In the genomic region with DNA sequence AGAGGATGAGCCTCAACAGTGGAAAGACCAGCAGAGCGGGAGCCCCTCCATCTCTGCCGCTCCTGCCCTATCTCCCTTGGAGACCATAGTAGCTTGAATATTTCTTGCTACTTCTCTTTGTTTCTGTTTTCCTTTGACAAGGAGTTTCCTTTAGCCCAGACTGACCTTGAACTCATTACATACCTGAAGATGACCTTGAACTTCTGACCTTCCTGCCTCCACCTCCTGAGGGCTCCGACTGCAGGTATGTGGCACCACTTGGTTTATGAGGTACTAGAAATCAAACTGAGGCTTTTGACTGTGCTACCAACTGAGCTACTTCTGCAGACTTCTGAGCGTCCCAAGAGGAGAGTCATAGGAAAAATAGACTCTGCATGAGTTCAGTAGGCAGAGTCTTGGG, we compare ENCODE assay signal across 29 mouse cellular contexts. TPM values are rescaled to one million over a fixed set of nuclear protein-coding genes. Genes with fewer than 3 reads are reported as not detected.
DNase-seq lines count a peak whose midpoint lies in the region; ATAC-seq and TF ChIP-seq lines count a peak whose summit lies in the region.
"Had no signal": no experiment of that assay in that cellular context is flagged by ENCODE, and none has a peak within 500 bp of the region (broad histone marks: within the 10 kb centered on the region; RNA-seq: fewer than 3 reads in every experiment).

No protein-coding gene starts in this region.

- H3K4me2 ChIP-seq in lung, embryonic 14.5 days = no peak overlapping the region
- no peak overlapping the region for H3K4me2 ChIP-seq in kidney, embryonic 15.5 days
- H3K4me2 ChIP-seq: embryonic facial prominence, embryonic 12.5 days; embryonic facial prominence, embryonic 15.5 days; heart, embryonic 13.5 days; hindbrain, embryonic 14.5 days had no signal

- no peak for ATAC-seq in lung, embryonic 14.5 days (ENCODE audit: insufficient read depth)
- no peak for ATAC-seq in kidney, embryonic 15.5 days (replicated peaks; ENCODE audit: low FRiP score)
- ATAC-seq: CD4-positive, CD25-positive, alpha-beta regulatory T cell, adult 4 months; forebrain, embryonic 14.5 days; forebrain, postnatal 0 days; hindbrain, postnatal 0 days had no signal

- no peak overlapping the region for H3K4me3 ChIP-seq in lung, embryonic 14.5 days (ENCODE audit: low read depth, low read length)
- no peak overlapping the region for H3K4me3 ChIP-seq in testis, adult 2 months (ENCODE audit: control insufficient read depth, low read depth, low read length)
- H3K4me3 ChIP-seq in ES-E14 (ENCODE audit: insufficient read depth in 1 of 2, low read depth in 1 of 2, low read length in 2 of 2, poor library complexity in 1 of 2, severe bottlenecking in 1 of 2) = no peak overlapping the region
- no peak overlapping the region for H3K4me3 ChIP-seq in limb, embryonic 10.5 days
- H3K4me3 ChIP-seq in kidney, embryonic 15.5 days (replicated peaks) = no peak overlapping the region
- H3K4me3 ChIP-seq: embryonic facial prominence, embryonic 12.5 days; embryonic facial prominence, embryonic 15.5 days; gastrocnemius, adult 2 months; heart, embryonic 13.5 days had no signal

- peaks cover 4% of the 10 kb centered on the region; the same call in 1 of the 2 replicates for H3K4me1 ChIP-seq in lung, embryonic 14.5 days (ENCODE audit: insufficient read depth)
- no peaks in the 10 kb centered on the region for H3K4me1 ChIP-seq in testis, adult 2 months (ENCODE audit: control insufficient read depth, insufficient read depth, low read length)
- H3K4me1 ChIP-seq in ES-E14 (ENCODE audit: control insufficient read depth in 2 of 2, insufficient read depth in 2 of 2, low read length in 2 of 2, poor library complexity in 1 of 2) = peaks cover 3 to 13% of the 10 kb centered on the region in 2 experiments; a peak in 3 of 4 replicates
- peaks cover 21% of the 10 kb centered on the region for H3K4me1 ChIP-seq in limb, embryonic 10.5 days
- peaks cover 7% of the 10 kb centered on the region; the same call in 1 of the 2 replicates for H3K4me1 ChIP-seq in kidney, embryonic 15.5 days
- H3K4me1 ChIP-seq: embryonic facial prominence, embryonic 12.5 days; embryonic facial prominence, embryonic 15.5 days had no signal

- H3K27ac ChIP-seq in lung, embryonic 14.5 days (ENCODE audit: low read depth) = 0 out of 2 replicates have a peak overlapping the region, but pooled peaks have one; percentile 6
- peak overlapping the region; percentile 32; the same call in 1 of the 2 replicates for H3K27ac ChIP-seq in testis, adult 2 months (ENCODE audit: control insufficient read depth, insufficient read depth, low read depth, low read length)
- peak overlapping the region; percentile 56; the same call in 1 of the 2 replicates for H3K27ac ChIP-seq in ES-E14 (ENCODE audit: insufficient read depth, low read depth, low read length, poor library complexity, severe bottlenecking)
- H3K27ac ChIP-seq in limb, embryonic 10.5 days = peak overlapping the region; percentile 50; the same call in 1 of the 2 replicates
- H3K27ac ChIP-seq in kidney, embryonic 15.5 days = no peak overlapping the region
- H3K27ac ChIP-seq: embryonic facial prominence, embryonic 12.5 days; embryonic facial prominence, embryonic 15.5 days; gastrocnemius, adult 2 months; heart, embryonic 13.5 days; hindbrain, embryonic 14.5 days; hindbrain, postnatal 0 days had no signal

- DNase-seq in lung, embryonic 14.5 days = no peak
- no peak for DNase-seq in lung, postnatal 36 days
- DNase-seq in testis, postnatal 14 days (ENCODE audit: low spot score) = no peak
- peak; percentile 35 for DNase-seq in ES-E14 (ENCODE audit: low read depth, low spot score)
- no peak for DNase-seq in limb, embryonic 10.5 days (ENCODE audit: low spot score)
- DNase-seq in thymus, adult 18-20 months = no peak
- DNase-seq: adrenal gland, postnatal 10 days; adrenal gland, postnatal 36 days; cerebellum, adult 11 months; cerebellum, adult 2 months; cerebellum, adult 9-11 months; cerebellum, postnatal 25 days; forebrain, postnatal 0 days; gastrocnemius, adult 2 months; gastrocnemius, postnatal 14 days; heart, adult 11 months; heart, postnatal 14 days; heart, postnatal 4 days had no signal

- in situ Hi-C loops in ES-E14 (cut with MboI; ENCODE audit: low sequenced_read_pairs in 2 of 2, unreplicated experiment in 2 of 2) = no loop called here

- TF ChIP-seq CTCF in lung, embryonic 14.5 days (IDR thresholded peaks at IDR 0.05; ENCODE audit: low read depth) = no peak
- no peak for TF ChIP-seq CTCF in testis, adult 2 months (IDR thresholded peaks at IDR 0.05; ENCODE audit: control insufficient read depth, insufficient read depth, insufficient replicate concordance, low read depth, low read length)

- H3K9ac ChIP-seq in lung, embryonic 14.5 days = no peak overlapping the region
- H3K9ac ChIP-seq in ES-E14 (ENCODE audit: insufficient read depth, low read depth, low read length, poor library complexity, severe bottlenecking) = no peak overlapping the region
- H3K9ac ChIP-seq in kidney, embryonic 15.5 days = no peak overlapping the region
- H3K9ac ChIP-seq: embryonic facial prominence, embryonic 12.5 days; embryonic facial prominence, embryonic 15.5 days; forebrain, postnatal 0 days; heart, embryonic 13.5 days; hindbrain, embryonic 14.5 days had no signal

- H3K9me3 ChIP-seq in lung, embryonic 14.5 days (ENCODE audit: low read depth, low read length) = no peaks in the 10 kb centered on the region
- H3K9me3 ChIP-seq in ES-E14 (ENCODE audit: control insufficient read depth, insufficient read depth, low read depth, low read length) = no peaks in the 10 kb centered on the region
- H3K9me3 ChIP-seq in limb, embryonic 10.5 days (replicated peaks) = no peaks in the 10 kb centered on the region
- H3K9me3 ChIP-seq in kidney, embryonic 15.5 days (replicated peaks) = no peaks in the 10 kb centered on the region
- H3K9me3 ChIP-seq: embryonic facial prominence, embryonic 12.5 days; embryonic facial prominence, embryonic 15.5 days; heart, embryonic 13.5 days had no signal

- no peaks in the 10 kb centered on the region for H3K27me3 ChIP-seq in lung, embryonic 14.5 days (ENCODE audit: insufficient read depth, low read length)
- H3K27me3 ChIP-seq in testis, adult 2 months (ENCODE audit: control insufficient read depth, insufficient read depth, low read length) = no peaks in the 10 kb centered on the region
- H3K27me3 ChIP-seq in limb, embryonic 10.5 days (ENCODE audit: low read depth, poor library complexity, severe bottlenecking) = no peaks in the 10 kb centered on the region
- no peaks in the 10 kb centered on the region for H3K27me3 ChIP-seq in kidney, embryonic 15.5 days
- H3K27me3 ChIP-seq: embryonic facial prominence, embryonic 12.5 days; embryonic facial prominence, embryonic 15.5 days; heart, embryonic 13.5 days had no signal

- no peak for TF ChIP-seq POLR2A in testis, adult 2 months (IDR thresholded peaks at IDR 0.05; ENCODE audit: control insufficient read depth, low read depth, low read length)

- H3K36me3 ChIP-seq in lung, embryonic 14.5 days (ENCODE audit: insufficient read depth) = no peaks in the 10 kb centered on the region
- no peaks in the 10 kb centered on the region for H3K36me3 ChIP-seq in testis, adult 2 months (ENCODE audit: control insufficient read depth, insufficient read depth, low read length)
- no peaks in the 10 kb centered on the region for H3K36me3 ChIP-seq in ES-E14 (ENCODE audit: control insufficient read depth, insufficient read depth, low read length, poor library complexity, severe bottlenecking)
- no peaks in the 10 kb centered on the region for H3K36me3 ChIP-seq in limb, embryonic 10.5 days
- H3K36me3 ChIP-seq in kidney, embryonic 15.5 days = no peaks in the 10 kb centered on the region
- H3K36me3 ChIP-seq: embryonic facial prominence, embryonic 12.5 days; embryonic facial prominence, embryonic 15.5 days; heart, embryonic 13.5 days had no signal

- 82% methylated on average over 4 of the region's 4 CpGs for WGBS in lung, embryonic 14.5 days
- 64% methylated on average over 4 of the region's 4 CpGs for WGBS in limb, embryonic 10.5 days
- WGBS in kidney, embryonic 15.5 days = 69% methylated on average over 4 of the region's 4 CpGs

TF ChIP-seq in ES-E14, 5 proteins besides CTCF, POLR2A, EP300 and RAD21:
- TF ChIP-seq HCFC1 (IDR thresholded peaks at IDR 0.05; ENCODE audit: borderline replicate concordance, insufficient read depth, low read length) (no peak), MAFK (IDR thresholded peaks at IDR 0.05; ENCODE audit: insufficient read depth, low read depth, low read length) (no peak), CHD2 (IDR thresholded peaks at IDR 0.05; ENCODE audit: low read depth, low read length) (peak; percentile 35; the same call in 1 of the 2 replicates)

RNA-seq across cellular contexts. Expression of gene Cald1, which starts 38.8 kb away (rescaled TPM):
- polyA plus RNA-seq in lung, embryonic 14.5 days (2014; fragmentation: Nextera tagmentation; extraction: Ambion mirVana) = 283 and 297 TPM in 2 replicates
- polyA plus RNA-seq in testis, adult 2 months (2012; rRNA removed) = 5.0 and 5.9 TPM in 2 replicates
- total RNA-seq in ES-E14 (2012; rRNA removed) = 59.1 and 108 TPM in 2 replicates
- polyA plus RNA-seq in limb, embryonic 10.5 days (2016; fragmentation: Nextera tagmentation; extraction: Ambion mirVana) = 89.4 and 131 TPM in 2 replicates
- 242 and 266 TPM in 2 replicates for polyA plus RNA-seq in kidney, embryonic 15.5 days (2015; fragmentation: Nextera tagmentation; extraction: Ambion mirVana)
- total RNA-seq: common myeloid progenitor, adult 5-6 weeks; MEL had no signal

Comparison
In these comparisons a context has a peak if more than half of its experiments do, and no peak if none do; other contexts are left out.
1. RNA of gene Cald1, which starts 38.8 kb away (polyA plus RNA-seq): 283 to 297 TPM in lung, embryonic 14.5 days, 242 to 266 TPM in kidney, embryonic 15.5 days and 89.4 to 131 TPM in limb, embryonic 10.5 days; 5.0 to 5.9 TPM in testis, adult 2 months; every median in the first group is over 10 times any median in the second.